Mouse (Mus musculus): ENCODE measurements around the gene Recql5.

- TF ChIP-seq CTCF (IDR thresholded peaks at IDR 0.05; ENCODE audit: low read depth) (no peak), EP300 (IDR thresholded peaks at IDR 0.05; ENCODE audit: low read depth) (peak; percentile 93)
Measured at GRCm38 (mm10) chr11:115911134-115911561, 22.1 kb downstream of the Recql5 start.

All from liver, postnatal 0 days (tissue).